Mouse (Mus musculus): ENCODE measurements at regions not wholly inside any gene's neighbourhood (a gene's known extent, or its start where the extent isn't known, plus 50 kb on each side); places are given as distances from the start of the nearest gene placed in this dataset.

- H3K4me2 ChIP-seq (ENCODE audit: low read depth, low read length) = no peak overlapping the region
- no peak overlapping the region for H3K9ac ChIP-seq (replicated peaks; ENCODE audit: low read depth, low read length)
- ATAC-seq (ENCODE audit: insufficient read depth, low read depth) = no peak
- H3K36me3 ChIP-seq (replicated peaks; ENCODE audit: control insufficient read depth, insufficient read depth, low read length) = no peaks in the 10 kb centered on the region
- no peaks in the 10 kb centered on the region for H3K9me3 ChIP-seq (replicated peaks; ENCODE audit: control insufficient read depth, low read length)
- no peaks in the 10 kb centered on the region for H3K27me3 ChIP-seq (ENCODE audit: control insufficient read depth, insufficient read depth, low read length)
- DNase-seq (ENCODE audit: low spot score) = no peak
- no peak overlapping the region for H3K27ac ChIP-seq (ENCODE audit: low read depth)
- WGBS = 72% methylated on average over 5 of the region's 5 CpGs
- H3K4me3 ChIP-seq (ENCODE audit: low read depth, low read length) = no peak overlapping the region
- TF ChIP-seq CTCF (IDR thresholded peaks at IDR 0.05; ENCODE audit: low read depth) = no peak
- no peak for TF ChIP-seq EP300 (IDR thresholded peaks at IDR 0.05; ENCODE audit: low read depth)
- H3K4me1 ChIP-seq (ENCODE audit: control insufficient read depth, insufficient read depth) = no peaks in the 10 kb centered on the region
Measured at GRCm38 (mm10) chr3:137147405-137147804, 193.5 kb upstream of the Emcn start.

- Histone ChIP-seq H3K27ac (ENCODE audit: low read depth) (peak overlapping the region; percentile 26), H3K4me3 (ENCODE audit: low read depth, low read length) (no peak overlapping the region), H3K36me3 (replicated peaks; ENCODE audit: control insufficient read depth, insufficient read depth, low read length) (no peaks in the 10 kb centered on the region), H3K9ac (replicated peaks; ENCODE audit: low read depth, low read length) (no peak overlapping the region), H3K27me3 (ENCODE audit: control insufficient read depth, insufficient read depth, low read length) (no peaks in the 10 kb centered on the region), H3K9me3 (replicated peaks; ENCODE audit: control insufficient read depth, low read length) (no peaks in the 10 kb centered on the region), H3K4me1 (ENCODE audit: control insufficient read depth, insufficient read depth) (no peaks in the 10 kb centered on the region), H3K4me2 (ENCODE audit: low read depth, low read length) (peak overlapping the region; percentile 6; the same call in 1 of the 2 replicates)
- 26% methylated on average over 14 of the region's 14 CpGs for WGBS
- no peak for TF ChIP-seq CTCF (IDR thresholded peaks at IDR 0.05; ENCODE audit: low read depth)
- TF ChIP-seq EP300 (IDR thresholded peaks at IDR 0.05; ENCODE audit: low read depth) = peak; percentile 65; the same call in 1 of the 2 replicates
- peak; percentile 66 for DNase-seq (ENCODE audit: low spot score)
- peak; percentile 81 for ATAC-seq (ENCODE audit: insufficient read depth, low read depth)
Measured at GRCm38 (mm10) chr3:137150414-137151010, 190.4 kb upstream of the Emcn start.

DNA sequence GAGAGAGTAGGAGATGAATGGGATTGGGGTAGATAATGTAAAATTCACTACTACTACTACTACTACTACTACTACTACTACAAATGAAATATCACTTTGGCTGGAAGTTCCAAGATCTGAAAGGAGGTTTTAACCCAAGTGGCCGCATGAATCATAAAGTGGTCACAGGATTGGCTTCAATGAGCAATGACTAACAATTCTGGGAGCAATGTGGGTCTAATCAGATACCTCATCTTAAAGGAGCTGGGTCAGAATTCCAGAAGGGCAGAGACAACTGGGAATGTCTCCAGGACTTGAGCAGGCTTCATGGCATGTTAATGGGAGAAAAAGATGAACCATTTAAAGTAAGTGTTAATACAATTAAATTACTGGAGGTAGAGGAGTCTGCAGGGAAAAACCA, 189.4 kb upstream of the Emcn start:
- ATAC-seq (ENCODE audit: insufficient read depth, low read depth) (no peak), DNase-seq (ENCODE audit: low spot score) (no peak)
- H3K9ac ChIP-seq (replicated peaks; ENCODE audit: low read depth, low read length) = no peak overlapping the region

DNA sequence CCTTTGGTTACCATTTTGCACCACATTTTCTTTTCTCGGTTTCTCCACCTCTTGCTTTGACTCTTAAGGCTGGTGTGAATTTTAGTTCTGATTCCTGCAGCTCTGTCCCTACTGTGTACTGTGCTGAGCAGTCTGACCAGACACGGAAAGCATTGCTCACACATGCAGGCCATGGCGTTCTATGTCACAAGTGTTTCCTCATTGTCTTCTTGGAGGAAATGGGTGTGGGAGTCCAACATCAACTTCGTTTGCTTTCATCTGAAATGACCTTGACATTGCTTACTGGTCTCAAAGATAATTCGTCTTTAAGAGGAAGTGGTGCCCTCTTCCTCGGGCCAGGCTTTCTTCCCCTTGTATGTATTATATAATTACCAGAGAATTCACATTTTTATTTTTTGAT, 187.6 kb upstream of the Emcn start:
- Histone ChIP-seq H3K4me3 (ENCODE audit: low read depth, low read length) (no peak overlapping the region), H3K4me1 (ENCODE audit: control insufficient read depth, insufficient read depth) (no peaks in the 10 kb centered on the region), H3K27ac (ENCODE audit: low read depth) (no peak overlapping the region), H3K9me3 (replicated peaks; ENCODE audit: control insufficient read depth, low read length) (no peaks in the 10 kb centered on the region), H3K27me3 (ENCODE audit: control insufficient read depth, insufficient read depth, low read length) (no peaks in the 10 kb centered on the region), H3K36me3 (replicated peaks; ENCODE audit: control insufficient read depth, insufficient read depth, low read length) (no peaks in the 10 kb centered on the region), H3K4me2 (ENCODE audit: low read depth, low read length) (no peak overlapping the region), H3K9ac (replicated peaks; ENCODE audit: low read depth, low read length) (no peak overlapping the region)
- TF ChIP-seq CTCF (IDR thresholded peaks at IDR 0.05; ENCODE audit: low read depth) = no peak
- no peak for TF ChIP-seq EP300 (IDR thresholded peaks at IDR 0.05; ENCODE audit: low read depth)
- DNase-seq (ENCODE audit: low spot score) = no peak
- no peak for ATAC-seq (ENCODE audit: insufficient read depth, low read depth)
- 57% methylated on average over 6 of the region's 6 CpGs for WGBS

More for the DNA sequence above, 189.4 kb upstream of the Emcn start:
- H3K27ac ChIP-seq (ENCODE audit: low read depth) = no peak overlapping the region
- no peak for TF ChIP-seq EP300 (IDR thresholded peaks at IDR 0.05; ENCODE audit: low read depth)
- TF ChIP-seq CTCF (IDR thresholded peaks at IDR 0.05; ENCODE audit: low read depth) = no peak
- H3K27me3 ChIP-seq (ENCODE audit: control insufficient read depth, insufficient read depth, low read length) = no peaks in the 10 kb centered on the region
- no peaks in the 10 kb centered on the region for H3K9me3 ChIP-seq (replicated peaks; ENCODE audit: control insufficient read depth, low read length)
- no peaks in the 10 kb centered on the region for H3K4me1 ChIP-seq (ENCODE audit: control insufficient read depth, insufficient read depth)
- 81% methylated on average over 1 of the region's 1 CpGs for WGBS
- no peak overlapping the region for H3K4me3 ChIP-seq (ENCODE audit: low read depth, low read length)
- no peaks in the 10 kb centered on the region for H3K36me3 ChIP-seq (replicated peaks; ENCODE audit: control insufficient read depth, insufficient read depth, low read length)
- no peak overlapping the region for H3K4me2 ChIP-seq (ENCODE audit: low read depth, low read length)

- Histone ChIP-seq H3K27me3 (ENCODE audit: control insufficient read depth, insufficient read depth, low read length) (no peaks in the 10 kb centered on the region), H3K9me3 (replicated peaks; ENCODE audit: control insufficient read depth, low read length) (no peaks in the 10 kb centered on the region), H3K27ac (ENCODE audit: low read depth) (no peak overlapping the region), H3K4me1 (ENCODE audit: control insufficient read depth, insufficient read depth) (no peaks in the 10 kb centered on the region), H3K4me3 (ENCODE audit: low read depth, low read length) (no peak overlapping the region), H3K4me2 (ENCODE audit: low read depth, low read length) (no peak overlapping the region), H3K9ac (replicated peaks; ENCODE audit: low read depth, low read length) (no peak overlapping the region), H3K36me3 (replicated peaks; ENCODE audit: control insufficient read depth, insufficient read depth, low read length) (no peaks in the 10 kb centered on the region)
- no peak for TF ChIP-seq CTCF (IDR thresholded peaks at IDR 0.05; ENCODE audit: low read depth)
- TF ChIP-seq EP300 (IDR thresholded peaks at IDR 0.05; ENCODE audit: low read depth) = no peak
- WGBS = 82% methylated on average over 9 of the region's 9 CpGs
- DNase-seq (ENCODE audit: low spot score) (no peak), ATAC-seq (ENCODE audit: insufficient read depth, low read depth) (no peak)
Measured at GRCm38 (mm10) chr3:137154200-137155042, 186.4 kb upstream of the Emcn start.
